Mouse (Mus musculus): ENCODE results near the gene Cer1. TPM values are rescaled to one million over a fixed set of nuclear protein-coding genes. Genes with fewer than 3 reads are reported as not detected.

Cer1 gene
- not detected for polyA plus RNA-seq (2014; fragmentation: Illumina TruSeq; extraction: RNeasy Lipid Tissue Mini Kit (QIAGEN cat#74804); ENCODE audit: insufficient read depth, low read depth, low replicate concordance)

GRCm38 (mm10) chr4:82884636-82885534, at the start of gene Cer1:
Gene Cer1, minus strand, starts transcription at chr4:82885148.

GRCm38 (mm10) chr4:82859131-82860125, 25.5 kb downstream of the Cer1 start, which contains the start of gene Zdhhc21:
Gene Zdhhc21, minus strand, starts transcription at chr4:82859958.

Other genes with a start within 250 kb of the Cer1 start
- 27.2 TPM for gene Nfib, start 179.4 kb downstream of the Cer1 start, polyA plus RNA-seq (2014; fragmentation: Illumina TruSeq; extraction: RNeasy Lipid Tissue Mini Kit (QIAGEN cat#74804); ENCODE audit: insufficient read depth, low read depth, low replicate concordance)
- 3.5 TPM for gene Zdhhc21, start 25.2 kb downstream of the Cer1 start, polyA plus RNA-seq (2014; fragmentation: Illumina TruSeq; extraction: RNeasy Lipid Tissue Mini Kit (QIAGEN cat#74804); ENCODE audit: insufficient read depth, low read depth, low replicate concordance)
- 1.1 TPM for gene Frem1, start 167.2 kb upstream of the Cer1 start, polyA plus RNA-seq (2014; fragmentation: Illumina TruSeq; extraction: RNeasy Lipid Tissue Mini Kit (QIAGEN cat#74804); ENCODE audit: insufficient read depth, low read depth, low replicate concordance)